Mouse (Mus musculus) G1E-ER4 (cell line): ENCODE results near the gene Cope. TPM values are rescaled to one million over a fixed set of nuclear protein-coding genes. Genes with fewer than 3 reads are reported as not detected.

Experiments used
- GATA1 ChIP-seq: IDR thresholded peaks from one replicate; pipeline ENCODE4 v1.8.0; 2012; ENCODE audit warnings: low read length, inconsistent platforms
- polyA plus RNA-seq: library from polyadenylated mRNA; stranded (reverse); fragments of >175 nt; gene quantifications from 2 replicates; pipeline ENCODE4 v1.2.3, GENCODE M21; 2012

Cope gene
- polyA plus RNA-seq = 311 and 375 TPM in 2 replicates

GRCm38 (mm10) chr8:70302358-70302890, at the start of gene Cope, which contains the start of gene Ddx49:
Gene Cope (plus strand): TSS chr8:70302518.
Gene Ddx49 (minus strand): TSS chr8:70302489.
- no peak for TF ChIP-seq GATA1

- TF ChIP-seq GATA1 = no peak
Measured at GRCm38 (mm10) chr8:70254628-70255027, 47.7 kb upstream of the Cope start.

DNA sequence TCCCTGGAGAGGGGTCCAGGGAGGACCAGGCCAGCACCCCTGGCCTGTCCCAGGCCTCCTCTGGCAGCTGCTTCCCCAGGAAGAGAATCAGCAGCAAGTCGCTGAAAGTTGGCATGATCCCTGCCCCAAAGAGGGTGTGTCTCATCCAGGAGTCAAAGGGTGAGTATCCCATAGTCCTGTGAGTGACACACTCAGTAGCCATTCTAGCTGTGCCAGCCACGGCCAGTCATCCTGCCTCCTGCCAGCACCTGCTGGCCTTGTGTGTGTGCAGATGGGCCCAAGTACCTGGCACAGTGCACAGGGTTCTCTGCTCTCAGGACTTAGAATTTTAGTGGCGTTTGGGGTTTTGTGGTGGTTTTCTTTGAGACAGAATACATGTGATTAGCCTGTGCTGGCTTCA, 44.9 kb upstream of the Cope start:
- TF ChIP-seq GATA1 = no peak

DNA sequence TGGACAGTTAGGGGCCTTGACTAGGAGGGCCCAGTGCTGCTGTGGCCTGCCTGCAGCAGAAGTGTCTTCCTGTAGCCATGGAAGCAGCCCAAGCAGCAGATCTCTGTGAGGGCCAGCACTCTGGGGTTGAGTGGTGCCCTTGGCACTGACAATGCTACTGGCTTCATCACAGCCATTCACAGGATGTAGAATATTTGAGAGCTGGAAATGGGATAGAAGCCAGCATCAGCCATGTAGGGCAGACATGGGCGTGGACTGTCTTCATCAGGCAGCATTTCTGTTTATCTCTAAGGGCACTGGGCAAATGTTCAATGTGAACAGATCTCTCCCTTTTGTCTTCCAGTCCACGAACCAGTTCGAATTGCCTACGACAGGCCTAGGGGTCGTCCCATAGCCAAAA, 43.7 kb upstream of the Cope start:
- TF ChIP-seq GATA1 = no peak

DNA sequence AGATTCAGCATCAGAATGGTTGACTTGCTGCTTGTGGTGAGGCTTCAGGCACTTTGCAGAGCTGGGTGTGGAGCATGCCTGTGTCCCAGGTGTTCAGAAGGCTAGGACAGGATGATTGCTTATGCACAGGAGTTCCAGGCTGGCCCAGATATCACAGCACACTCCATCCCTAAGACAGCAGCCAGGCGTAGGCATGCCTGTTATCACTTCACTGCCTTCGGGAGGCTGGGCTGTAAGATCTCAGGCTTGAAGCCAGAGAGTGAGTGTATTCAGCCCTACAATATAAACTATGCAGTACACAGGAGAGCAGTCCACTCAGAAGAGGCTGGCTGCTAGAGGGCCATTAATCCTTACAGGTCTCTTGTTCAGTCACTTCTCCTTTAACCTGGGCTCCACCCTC, 43.3 kb upstream of the Cope start:
- TF ChIP-seq GATA1 = no peak

DNA sequence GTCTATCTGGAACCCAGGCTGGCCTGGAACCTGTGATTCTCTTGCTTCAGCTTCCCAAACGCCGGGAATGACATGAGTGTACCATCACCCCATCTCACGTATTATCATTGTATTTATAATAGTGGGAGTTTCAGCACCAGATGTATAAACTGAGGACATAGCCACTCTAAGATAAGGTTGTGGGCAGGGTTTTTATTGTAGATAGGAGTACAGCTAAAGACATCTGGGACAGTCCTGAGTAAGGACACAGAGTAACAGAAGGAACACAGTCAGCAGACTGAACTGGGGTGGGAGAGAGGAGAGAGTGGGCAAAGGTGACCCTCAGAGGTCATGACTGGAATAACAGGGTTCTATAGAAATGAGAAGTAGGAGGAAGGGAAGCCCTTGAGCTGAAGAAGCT, 34.6 kb upstream of the Cope start:
- TF ChIP-seq GATA1 = no peak

- no peak for TF ChIP-seq GATA1
Measured at GRCm38 (mm10) chr8:70268311-70268710, 34.0 kb upstream of the Cope start.

DNA sequence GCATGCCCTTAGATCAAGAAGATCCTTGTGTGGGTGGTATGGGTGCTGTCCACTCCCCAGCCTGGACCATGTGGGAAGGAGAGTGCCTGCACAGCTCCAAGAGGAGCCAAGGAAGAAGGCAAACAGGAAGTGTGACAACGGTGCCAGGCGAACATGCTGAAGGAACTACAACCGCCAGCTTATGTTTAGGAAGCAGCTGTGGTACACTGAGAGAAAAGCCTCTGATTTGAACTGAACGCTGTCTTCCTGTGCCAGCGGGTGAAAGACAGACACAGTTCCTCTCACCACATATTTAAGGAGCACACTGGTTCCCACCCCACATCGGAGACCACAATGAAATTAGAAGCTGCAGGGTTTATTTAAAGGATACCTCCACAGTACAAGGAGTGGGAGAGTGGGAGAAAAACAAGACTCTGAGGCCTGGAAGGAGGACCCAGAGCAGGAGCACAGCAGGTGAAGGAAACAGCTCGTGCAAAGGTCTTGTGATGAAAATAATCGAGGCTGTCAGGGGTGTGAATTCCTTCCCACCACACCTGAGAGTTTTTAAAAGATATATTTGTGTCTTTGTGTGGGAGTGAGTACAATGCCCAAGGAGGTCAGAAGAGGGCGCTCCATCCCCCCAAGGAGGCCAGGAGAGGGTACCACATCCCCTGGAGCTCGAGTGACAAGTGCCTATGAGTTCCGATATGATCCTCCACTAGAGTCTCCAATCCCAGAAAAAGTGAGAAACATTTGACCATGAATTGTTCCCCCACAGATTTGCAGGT, 33.3 kb upstream of the Cope start:
- TF ChIP-seq GATA1 = no peak

DNA sequence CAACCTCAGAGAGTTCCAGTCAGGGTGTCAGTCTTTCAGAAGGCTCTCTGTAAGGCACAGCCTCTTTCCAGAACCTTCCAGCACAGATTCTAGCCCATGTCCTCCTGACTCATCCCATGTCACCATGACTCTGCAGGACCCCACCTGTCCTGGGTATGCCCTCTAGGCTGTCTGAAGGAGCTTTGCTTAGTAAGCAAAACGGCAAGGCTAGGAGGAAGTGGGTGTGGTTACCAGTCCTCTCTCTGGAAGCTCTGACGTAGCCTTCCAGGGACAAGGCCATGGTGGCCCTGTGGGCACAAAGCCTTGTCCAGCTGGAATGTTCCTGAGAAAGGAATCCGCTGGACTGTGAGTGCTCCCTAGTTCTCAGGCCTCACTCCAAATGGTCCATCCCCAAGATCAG, 29.4 kb upstream of the Cope start:
- no peak for TF ChIP-seq GATA1

DNA sequence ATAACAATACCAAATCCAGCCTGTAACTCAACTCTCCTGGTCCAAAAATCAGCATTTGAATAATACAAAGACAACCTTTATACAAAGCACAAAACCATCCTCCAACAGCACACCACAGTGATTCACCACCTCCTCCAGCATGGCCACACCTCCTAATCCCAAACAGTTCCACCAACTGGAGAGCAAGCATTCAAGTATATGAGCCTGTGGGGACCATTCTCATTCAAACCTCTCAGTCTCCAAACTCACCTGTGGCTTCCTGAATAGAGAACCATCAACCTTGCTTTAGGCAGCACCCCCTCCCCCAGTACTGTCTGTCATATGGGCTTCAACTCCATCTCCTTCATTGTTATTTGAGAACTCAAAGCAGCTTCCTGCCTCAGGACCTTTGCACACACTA, 28.0 kb upstream of the Cope start:
- no peak for TF ChIP-seq GATA1

DNA sequence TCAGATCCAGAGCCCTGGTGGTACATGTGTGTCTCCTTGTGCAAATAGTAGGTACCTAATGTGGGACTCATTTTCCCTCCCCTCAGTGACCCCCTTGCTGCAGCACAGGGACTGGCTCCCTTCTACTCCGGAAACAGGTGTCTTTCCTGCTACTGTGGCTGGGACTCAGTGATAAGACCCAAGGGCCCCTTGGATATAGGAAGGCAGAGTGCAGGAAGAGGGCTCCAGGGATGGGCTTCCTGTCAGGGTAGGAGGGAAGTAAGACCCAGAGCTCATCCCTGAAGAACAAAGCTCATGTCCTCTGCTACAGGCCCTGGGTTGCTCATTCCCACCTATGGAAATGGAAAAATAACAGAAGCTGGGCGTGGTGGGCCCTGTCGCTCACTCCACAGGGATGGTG, 25.8 kb upstream of the Cope start:
- TF ChIP-seq GATA1 = no peak

- TF ChIP-seq GATA1 = no peak
Measured at GRCm38 (mm10) chr8:70278175-70278574, 24.1 kb upstream of the Cope start.

- TF ChIP-seq GATA1 = no peak
Measured at GRCm38 (mm10) chr8:70279266-70279665, 23.1 kb upstream of the Cope start.

DNA sequence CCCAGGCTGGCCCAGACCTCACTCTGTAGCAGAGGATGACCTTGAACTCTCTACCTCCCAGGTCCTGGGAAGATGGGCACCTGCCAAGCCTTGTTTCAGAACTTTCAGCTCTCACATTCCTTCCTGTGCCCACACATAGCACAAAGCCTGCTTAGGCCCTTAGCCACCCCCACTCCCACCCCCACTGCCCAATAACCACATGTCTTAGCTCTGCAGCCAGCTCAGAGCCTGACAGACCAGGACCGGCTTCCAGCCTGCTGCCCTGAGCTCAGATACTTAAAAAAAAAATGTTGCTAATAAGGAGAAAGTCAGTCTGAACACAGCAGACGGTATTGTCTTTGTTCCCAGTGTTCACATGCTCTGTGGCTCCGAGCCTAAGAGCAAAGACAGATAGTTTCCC, 21.3 kb upstream of the Cope start:
- TF ChIP-seq GATA1 = no peak

DNA sequence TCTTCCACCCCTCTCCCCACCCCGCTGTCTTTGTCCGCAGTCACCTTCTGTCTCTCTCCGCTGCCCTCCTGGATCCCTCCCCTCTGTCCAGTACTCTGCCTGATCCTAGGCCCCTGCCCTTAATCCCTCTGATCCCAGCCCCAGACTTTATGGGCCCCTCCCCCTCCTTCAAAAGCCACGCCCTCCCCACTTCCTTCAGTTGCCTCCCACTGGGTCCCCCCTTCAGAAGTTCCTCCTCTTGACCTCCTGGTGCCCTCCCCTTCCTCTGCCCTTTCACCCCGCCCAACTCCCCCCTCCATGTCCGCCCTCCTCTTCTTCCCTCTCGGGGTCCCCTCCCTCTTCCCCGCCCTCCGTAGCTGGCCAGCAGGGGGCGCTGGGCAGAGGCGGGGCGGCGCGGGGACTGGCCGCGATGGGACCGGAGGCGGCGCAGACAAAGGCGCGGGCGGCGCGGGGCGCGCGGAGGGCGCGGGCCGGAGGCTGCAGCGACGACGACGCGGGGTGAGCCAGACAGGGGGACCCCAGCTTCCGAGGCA, 19.6 kb upstream of the Cope start, which contains the start of gene Homer3:
Homer3 (plus strand) TSS at position 225 of the 533 bp plus-strand sequence.
- no peak for TF ChIP-seq GATA1

GRCm38 (mm10) chr8:70283136-70284077, 18.9 kb upstream of the Cope start:
- TF ChIP-seq GATA1 = no peak
